Mouse (Mus musculus) adrenal gland, adult 2 months (tissue): ENCODE measurements around the gene Trp53i13. TPM values are rescaled to one million over a fixed set of nuclear protein-coding genes. Genes with fewer than 3 reads are reported as not detected.

Source experiments
- DNase-seq: peaks from one replicate; pipeline ENCODE4 v3.0.0; 2021
- polyA plus RNA-seq: library from polyadenylated mRNA; depleted of rRNA; stranded (reverse); fragments of >200 nt; gene quantifications from 2 replicates; pipeline ENCODE4 v1.2.3, GENCODE M21; 2012
- total RNA-seq, 2 experiments: library from RNA; stranded (reverse); gene quantifications; 2 replicates each; pipeline ENCODE4 v1.2.3; 2021

The Trp53i13 gene
- total and polyA plus RNA-seq, 3 experiments = 6.3 to 31.1 (median 15.6) TPM

DNA sequence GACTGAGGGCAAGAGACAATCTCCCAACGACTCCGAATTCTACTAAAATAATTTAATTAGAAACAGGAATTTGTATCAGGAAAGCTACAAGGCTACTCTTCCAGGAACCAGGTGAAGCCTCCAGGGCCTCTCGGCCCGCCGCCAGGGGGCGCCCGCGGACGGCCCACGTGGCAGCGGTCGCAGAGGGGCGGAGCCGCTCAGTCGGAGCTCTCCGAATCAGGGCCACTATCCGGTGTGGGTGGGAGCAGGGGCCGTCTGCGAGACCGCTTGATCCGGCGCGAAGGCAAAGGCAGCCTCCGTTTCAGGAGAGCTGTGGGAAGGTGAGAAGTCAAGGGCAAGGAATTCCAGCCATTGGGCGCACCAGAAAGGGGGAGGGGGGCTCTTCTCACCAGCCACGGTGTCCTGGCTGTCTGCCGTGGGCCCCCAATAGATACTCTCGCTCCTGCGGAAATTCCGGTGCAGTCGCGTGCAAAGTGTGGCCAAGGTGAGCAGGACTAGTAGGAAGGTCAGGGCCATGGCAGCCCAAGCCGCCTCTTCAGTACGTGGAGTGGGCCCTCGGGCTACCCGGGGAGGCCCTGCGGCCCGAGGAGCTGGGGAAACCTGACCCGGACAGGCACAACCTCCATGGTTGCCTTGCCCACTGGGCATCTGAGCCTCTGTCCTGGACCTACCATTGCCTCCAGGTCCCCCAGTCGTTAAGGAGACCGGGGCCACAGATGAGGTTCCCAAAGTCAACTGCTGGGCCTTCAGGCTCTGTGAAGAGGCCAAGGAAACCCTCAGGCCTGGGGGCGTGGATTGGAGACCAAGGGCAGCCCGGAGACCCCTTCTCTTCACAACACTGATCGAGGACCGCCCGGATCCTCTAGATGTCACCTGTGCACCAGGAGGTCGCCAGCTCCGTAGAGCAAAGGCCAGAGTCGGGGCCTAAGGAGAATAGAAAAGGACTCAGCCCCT lies 7.4 kb downstream of the Trp53i13 start:
- peak; percentile 89 for DNase-seq

DNA sequence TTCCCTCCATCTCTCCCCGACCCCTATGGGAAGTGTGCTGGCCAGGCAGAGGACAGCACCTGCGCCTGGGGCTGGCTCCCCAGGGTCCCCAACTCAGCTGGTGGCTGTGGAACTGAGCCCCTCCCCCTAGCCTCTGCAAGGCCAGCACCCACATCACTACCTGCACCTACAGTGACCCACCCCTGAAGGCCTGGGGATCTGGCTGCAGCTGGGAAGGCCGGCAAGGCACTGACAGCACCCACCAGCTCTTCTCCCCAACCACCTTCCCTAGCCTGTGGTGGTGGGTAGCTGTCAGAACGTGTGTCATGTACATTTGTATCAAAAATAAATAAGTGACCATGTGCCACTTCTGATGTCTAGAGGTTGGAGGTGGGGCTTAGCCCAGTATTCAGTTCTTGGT lies 8.4 kb downstream of the Trp53i13 start:
- no peak for DNase-seq

DNA sequence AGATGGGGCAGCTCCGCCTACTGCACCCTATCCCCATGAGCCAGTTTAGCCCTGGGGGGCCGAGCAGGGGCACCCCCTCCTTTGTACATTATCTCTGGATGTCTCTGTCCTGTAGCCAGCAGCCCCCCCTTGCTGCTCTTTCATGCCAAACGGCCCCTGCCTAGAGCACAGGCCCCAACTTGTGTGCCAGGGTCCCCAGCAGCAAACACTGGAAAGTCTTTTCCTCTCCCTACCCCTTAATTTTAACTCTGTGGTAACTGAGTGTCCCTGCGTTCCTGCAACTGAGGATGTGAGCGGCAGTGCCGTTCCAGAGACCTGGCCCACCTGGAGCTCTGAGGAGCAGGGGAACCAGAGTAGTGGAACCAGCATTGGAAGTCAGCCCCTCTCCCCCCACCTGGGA lies 8.8 kb downstream of the Trp53i13 start:
- no peak for DNase-seq

DNA sequence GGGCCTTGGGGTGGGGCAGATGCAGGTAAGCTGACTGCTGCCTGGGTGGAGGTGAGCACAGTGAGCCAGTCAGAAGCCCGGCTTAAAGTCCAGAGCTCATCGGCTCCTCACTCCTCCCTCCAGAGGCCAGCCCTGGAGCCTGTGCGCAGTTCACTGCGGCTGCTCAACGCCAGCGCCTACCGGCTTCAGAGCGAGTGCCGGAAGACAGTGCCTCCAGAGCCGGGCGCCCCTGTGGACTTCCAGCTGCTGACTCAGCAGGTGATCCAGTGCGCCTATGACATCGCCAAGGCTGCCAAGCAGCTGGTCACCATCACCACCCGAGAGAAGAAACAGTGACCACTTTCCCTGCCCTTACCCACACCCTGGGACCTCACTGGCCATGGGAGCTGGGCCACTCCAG lies 9.5 kb downstream of the Trp53i13 start:
- no peak for DNase-seq

DNA sequence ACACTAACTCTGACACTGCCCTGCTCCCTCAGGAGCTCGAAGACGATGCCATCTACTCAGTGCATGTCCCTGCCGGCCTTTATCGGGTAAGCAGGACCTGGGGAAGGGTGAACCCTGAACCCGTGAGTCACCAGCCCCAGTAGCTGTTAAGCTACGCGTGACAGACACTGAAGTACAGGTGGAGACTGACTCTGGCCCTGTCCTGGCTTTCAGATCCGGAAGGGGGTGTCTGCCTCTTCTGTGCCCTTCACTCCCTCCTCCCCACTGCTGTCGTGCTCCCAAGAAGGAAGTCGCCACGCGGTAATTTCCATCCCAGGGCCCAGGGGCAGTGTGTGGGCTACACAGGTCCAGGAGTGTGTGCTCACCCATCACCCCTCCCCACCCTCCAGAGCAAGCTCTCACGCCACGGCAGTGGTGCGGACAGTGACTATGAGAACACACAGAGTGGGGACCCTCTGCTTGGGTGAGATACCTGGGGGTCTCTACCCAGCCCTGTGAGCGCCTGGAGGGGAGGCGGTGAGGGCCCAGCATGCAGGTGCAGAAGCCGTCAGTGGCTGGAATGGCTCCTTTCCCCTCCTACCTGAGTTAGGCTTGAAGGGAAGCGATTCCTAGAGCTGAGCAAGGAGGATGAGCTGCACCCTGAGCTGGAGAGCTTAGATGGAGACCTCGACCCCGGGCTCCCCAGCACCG lies 10.3 kb downstream of the Trp53i13 start:
- DNase-seq = no peak

DNA sequence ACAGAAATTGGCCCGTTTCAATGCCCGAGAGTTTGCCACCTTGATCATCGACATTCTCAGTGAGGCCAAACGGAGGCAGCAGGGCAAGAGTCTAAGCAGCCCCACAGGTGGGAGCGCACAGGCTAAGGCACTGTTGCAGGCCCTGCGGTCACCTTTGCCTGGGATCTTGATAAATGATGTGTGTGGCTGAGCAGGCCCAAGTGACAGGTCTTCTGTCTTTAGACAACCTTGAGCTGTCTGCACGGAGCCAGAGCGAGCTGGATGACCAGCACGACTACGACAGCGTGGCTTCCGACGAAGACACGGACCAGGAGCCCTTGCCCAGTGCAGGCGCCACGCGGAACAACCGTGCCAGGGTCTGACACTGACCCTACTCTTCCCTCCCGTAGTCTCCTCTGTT lies 11.4 kb downstream of the Trp53i13 start:
- no peak for DNase-seq

DNA sequence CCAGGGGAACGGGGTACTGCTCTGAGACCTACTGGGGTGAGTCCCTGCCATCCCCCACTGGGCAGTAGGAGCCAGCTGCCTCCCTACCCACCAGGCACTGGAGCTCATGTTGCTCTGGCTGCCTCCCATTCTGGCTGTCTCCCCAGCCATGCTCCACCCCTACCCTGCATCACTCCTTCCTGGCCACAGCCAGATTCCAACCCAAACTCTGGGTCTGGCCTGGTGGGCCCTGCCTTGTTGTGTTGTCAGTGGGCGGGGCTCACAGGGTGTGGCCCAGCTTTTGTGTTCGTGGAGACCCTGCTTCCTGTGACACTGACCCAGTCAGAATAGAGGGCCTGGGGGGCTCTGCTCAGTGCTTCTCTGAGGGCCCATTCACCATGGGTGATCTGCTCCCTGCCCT lies 12.3 kb downstream of the Trp53i13 start:
- DNase-seq = no peak

DNA sequence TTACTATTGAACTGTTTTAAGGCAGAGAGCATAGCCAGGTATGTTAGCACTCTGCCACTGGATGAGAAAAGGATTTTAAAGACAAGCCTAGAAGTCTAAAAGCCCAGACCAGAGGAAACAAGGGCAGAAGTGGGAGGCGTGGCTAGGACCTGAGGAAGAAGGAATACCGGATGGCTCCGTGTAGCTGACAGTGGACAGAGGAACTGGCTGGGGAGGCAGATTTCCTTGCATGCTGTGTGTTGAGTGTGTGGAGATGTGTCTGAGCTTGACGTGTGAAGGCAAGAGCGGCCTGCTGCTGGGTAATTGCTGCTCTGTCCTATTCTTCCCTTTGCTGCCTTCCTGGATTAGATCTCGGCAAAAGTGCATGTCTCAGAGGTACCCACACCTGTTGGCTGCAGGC lies 13.3 kb downstream of the Trp53i13 start:
- no peak for DNase-seq

DNA sequence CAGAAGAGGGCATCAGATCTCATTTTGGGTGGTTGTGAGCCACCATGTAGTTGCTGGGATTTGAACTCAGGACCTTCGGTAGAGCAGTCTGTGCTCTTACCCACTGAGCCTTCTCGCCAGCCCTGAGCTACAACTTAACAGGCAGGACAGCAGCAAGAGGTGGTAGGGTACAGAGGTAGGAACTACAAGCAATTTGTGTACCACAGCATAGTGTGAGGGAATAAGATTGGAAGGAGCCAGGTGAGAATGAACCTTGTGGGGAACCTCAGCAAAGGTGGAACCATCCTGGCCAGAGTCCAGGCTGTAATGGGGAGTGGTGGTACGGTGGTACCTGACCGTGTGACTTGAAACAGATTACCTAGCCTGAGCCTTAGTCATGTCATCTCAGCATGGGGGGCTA lies 13.8 kb downstream of the Trp53i13 start:
- DNase-seq = no peak

DNA sequence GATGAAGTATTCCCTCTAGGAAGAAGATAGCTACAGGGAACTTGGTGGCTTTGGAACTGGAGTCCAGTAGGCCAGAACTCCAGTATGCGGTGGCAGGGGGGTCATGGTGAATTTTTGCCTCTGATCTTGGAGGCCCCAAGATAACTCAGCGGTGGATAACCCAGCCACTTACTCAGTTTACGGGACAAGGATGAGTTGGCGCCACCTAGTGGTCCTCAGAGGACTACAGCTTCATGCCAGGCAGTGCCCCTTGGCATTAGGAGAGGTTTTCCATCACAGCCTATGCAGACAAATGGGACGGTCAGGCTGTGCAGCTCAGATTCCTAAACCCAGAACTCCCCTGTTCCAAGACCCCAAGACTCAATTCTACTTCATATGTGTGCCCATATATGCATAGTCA lies 14.4 kb downstream of the Trp53i13 start:
- peak; percentile 76 for DNase-seq

DNA sequence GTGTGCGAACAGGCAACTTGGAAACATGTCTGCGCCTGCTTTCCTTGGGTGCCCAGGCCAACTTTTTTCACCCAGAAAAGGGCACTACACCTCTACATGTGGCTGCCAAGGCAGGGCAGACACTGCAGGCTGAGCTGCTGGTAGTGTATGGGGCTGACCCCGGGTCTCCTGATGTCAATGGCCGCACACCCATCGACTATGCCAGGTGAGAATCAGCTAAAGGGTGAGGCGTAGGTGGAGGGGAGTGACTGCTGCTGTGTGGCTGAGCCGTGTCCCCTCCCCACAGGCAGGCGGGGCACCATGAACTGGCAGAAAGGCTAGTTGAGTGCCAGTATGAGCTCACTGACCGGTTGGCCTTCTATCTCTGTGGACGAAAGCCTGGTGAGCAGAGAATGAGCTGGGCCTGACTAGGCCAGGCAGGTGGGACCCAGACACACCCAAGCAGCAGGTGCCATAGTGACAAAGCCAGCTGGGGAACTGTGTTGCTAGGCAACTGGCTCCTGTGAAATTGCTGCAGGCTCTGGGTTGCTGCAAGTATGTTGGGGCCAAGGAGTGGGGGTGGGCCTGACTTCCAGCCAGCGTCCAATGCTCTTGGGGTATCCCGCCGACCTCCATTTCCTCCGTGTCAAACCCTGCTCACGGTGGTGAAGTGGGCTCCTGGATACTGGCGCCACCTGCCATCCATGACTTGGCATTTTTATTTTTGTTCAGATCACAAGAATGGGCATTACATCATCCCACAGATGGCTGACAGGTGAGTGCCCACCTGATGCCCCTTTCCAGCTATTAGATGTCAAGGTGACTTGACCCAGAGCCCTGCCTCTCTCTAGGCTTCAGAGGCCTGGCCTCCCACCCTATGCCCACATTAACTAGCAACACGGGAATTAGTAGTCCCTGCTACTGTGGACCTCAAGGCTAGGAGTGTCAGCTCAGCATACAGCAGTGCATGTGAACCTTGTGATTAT lies 15.1 kb downstream of the Trp53i13 start:
- DNase-seq = no peak

DNA sequence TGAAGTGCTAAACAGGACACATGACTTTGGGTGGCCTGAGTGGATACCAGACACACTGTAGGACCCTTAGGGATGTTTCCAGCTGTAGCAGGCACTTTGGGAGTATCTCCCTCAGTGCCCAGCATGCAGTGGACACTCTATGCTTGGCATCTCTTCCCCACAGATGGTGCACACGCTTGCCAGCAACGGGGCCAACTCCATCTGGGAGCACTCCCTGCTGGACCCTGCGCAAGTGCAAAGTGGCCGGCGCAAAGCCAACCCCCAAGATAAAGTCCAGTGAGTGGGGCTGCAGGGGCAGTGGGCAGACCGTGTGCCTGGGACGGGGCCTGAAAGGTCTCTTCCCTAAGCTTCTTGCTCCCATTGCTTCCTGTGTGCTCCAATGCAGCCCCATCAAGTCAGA lies 16.4 kb downstream of the Trp53i13 start:
- DNase-seq = no peak

DNA sequence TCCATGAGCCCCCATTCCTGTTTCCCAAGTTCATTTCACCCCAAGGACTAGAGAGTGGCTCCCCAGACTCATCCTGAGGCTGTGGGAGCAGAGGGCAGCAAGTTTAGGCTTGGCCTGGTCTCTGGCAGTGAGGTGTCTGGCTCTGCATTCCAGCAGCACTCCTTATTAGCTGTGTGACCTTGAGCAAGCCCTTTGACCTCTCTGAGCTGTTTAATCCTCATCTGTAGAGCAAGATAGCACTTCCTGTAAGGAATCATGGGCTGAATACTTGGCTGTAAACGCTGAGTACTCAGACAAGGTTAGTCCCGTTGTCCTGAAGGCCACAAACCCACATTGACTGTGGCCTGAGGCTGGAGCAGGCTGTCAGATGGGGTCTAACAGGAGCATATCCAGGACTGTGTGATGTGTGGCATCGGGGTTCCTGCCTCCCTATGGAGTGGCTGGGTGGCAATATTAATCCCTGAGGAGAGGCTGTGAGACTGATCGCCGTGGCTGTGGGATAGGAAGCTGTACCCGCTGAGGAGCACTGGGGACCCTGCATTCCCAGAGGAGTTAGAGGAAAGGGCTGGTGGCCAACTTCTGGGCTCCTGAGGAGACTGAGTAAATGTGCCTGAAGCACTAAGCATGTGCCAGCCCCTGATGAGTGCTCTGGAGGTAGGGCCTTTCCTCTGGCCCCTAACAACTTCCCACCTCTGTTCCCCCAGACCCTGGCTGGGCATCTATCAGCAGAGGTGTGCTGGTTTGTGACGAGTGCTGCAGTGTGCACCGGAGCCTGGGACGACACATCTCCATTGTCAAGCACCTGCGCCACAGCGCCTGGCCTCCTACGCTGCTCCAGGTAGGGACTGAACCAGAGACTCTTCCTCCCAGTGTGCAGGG lies 17.3 kb downstream of the Trp53i13 start:
- no peak for DNase-seq

DNA sequence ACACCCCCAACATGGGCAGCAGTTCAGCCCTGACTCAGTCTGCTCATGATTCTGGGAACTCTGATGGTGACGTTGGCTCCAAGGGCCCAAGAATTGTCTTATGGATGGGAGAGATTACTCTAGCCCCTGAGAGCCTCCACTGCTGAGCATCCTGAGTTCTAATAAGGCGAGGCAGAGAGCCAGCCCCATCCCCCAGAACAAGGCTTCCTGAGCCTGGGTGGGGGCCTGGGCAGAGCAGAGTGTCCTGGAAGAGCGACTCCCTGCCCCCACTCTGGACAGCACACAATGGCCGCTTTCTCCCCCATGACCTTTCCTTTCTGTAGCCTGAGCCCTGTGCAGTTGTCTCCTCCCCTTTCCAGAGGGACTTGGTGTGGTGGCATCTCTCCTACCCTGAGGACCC lies 17.9 kb downstream of the Trp53i13 start:
- DNase-seq = no peak

DNA sequence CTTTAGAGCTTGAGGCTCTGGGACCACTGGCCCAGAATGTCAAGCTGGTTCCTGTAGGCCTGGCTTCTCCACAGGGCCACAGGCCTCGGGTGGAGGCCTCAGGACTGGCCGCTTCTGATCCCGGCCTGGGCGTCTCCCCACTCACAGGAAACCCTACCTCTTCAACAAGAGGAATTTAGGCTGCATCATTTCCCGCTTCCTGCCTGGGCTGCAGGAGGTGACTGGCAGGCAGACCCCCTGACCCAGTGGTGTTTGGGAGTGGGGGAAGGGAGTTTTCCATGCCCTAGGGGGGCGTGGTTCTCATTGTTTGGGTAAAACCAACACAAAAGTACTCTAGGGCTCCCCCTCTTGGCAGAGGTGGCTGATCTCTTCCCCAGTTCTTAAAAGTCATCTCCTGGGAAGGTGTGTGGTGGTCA lies 18.4 kb downstream of the Trp53i13 start:
- peak; percentile 79 for DNase-seq

DNA sequence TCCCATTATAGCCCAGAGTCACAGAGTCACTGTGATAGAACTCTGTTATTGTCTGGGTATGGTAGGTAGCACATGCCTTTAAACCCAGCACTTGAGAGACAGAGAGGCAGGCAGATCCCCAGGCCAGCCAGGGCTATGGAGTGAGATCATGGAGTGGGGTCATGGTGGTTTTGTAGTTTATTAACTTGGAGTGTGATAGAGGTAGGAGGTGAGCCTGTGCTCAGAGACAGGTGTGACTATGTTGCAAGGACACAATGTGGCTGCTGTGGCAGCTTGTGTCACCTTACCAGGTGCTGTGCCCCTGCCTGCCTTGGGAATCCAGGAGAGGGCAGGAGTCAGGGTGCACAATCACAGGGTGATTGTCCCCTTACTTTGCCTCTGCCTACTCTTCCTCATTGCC lies 20.3 kb downstream of the Trp53i13 start:
- DNase-seq = no peak

DNA sequence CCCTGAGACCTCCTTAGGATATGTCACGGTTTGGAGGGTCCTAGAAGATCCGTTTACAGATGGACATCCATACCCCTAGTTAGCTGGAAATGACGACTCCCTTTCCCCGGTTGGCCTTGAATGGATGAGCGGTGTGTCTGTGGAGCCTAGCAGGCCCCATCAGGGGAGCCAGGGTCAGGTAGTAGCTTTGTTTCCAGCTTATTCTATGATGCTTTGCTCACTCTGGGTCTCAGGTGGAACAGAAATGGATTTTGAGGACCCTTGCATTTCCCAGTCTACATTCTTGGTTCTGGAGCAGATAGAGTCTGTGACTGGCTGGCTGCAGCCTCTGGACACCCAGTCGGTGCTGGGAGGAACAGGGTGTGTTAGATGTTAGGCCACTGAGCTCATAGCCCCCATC lies 21.0 kb downstream of the Trp53i13 start:
- DNase-seq = no peak

DNA sequence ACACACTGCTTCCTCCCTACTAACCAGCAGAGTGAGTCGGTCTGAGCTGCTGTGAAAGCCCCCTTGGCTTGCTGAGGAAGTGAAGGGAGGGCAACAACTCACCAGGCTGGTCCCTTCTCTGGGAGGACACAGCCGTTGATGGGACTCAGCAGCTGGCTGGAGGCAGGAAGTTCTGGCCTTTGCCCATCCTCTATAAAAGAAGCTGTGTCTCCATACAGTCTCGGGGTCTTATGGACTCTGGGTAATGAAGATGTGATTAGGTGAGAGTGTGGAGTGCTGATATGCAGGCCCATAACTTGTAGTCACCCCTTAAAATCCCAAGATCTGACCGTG lies 21.5 kb downstream of the Trp53i13 start:
- no peak for DNase-seq

DNA sequence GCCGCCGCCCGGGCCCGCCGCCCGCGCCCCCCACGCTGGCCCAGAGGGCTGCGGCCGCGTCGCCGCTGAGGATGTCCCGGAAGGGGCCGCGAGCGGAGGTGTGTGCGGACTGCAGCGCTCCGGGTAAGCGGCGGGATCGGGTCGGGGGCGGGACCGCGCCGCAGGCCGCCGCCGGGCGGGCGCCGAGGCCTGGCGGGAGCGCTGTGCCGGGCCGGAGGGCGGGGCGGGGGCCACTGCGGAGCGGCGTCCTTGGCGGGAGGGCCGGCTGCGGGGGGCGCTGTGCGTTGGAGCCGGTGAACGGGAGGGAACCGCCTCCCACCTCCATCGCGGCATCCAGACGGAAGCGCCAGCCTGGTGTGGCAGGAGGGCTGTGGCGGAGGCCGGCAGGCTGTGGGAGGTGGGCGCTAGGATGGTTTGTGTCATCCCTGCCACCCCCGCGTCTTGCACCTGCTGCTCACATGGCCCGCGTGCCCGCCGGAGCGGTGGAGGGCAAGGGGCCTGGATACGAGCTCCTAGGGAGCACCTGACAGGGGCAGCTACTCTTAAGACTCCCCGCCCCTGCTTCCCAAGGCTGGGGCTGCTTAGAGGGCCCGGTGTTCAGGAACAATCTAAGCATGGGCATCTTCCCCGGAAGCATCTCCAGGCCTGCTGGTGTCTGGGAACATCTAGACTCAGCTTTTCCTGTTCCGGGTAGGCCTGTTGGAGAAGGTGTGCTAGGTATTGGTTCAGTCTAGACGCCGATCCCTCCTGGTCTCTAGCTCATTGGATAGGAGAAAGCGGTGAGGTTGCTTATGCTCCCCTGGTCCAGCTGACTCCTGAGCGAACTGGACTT lies 22.1 kb downstream of the Trp53i13 start, which contains the start of gene Git1:
Git1 (plus strand) TSS at position 51 of the 832 bp plus-strand sequence.
- DNase-seq = peak; percentile 74

DNA sequence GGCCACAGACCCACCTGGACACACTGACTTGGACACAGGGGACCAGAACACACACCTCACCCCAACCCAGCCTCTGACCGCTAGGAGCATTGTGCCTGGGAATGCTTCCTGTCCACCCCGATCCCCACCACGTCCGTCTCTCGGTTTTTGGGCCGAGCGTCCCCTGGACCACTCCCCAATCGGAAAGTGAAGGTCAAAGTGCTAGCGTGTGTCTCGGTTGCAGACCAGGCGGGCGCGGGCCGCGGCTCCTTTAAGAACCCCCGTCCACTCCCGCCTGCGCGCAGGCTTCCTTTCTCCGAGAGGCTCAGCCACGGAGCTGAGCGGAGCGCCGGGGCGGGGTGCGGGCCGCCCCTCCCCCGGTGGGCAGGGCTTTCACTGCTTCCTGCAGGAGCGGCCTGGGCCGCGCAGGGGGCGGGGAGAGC lies 22.9 kb downstream of the Trp53i13 start:
- DNase-seq = peak; percentile 97
